Mouse (Mus musculus) spleen, postnatal 4 days (tissue): Measurements from ENCODE around the gene Cd300lb.

Experiments used
- DNase-seq, 2 experiments: peaks; one replicate each; pipeline ENCODE4 v3.0.0; 2022; ENCODE audit warnings: low spot score in 2 of 2

The Cd300lb gene

GRCm38 (mm10) chr11:114883251-114883789 is 50.9 kb downstream of the Cd300lb start:
- no peak for DNase-seq

DNA sequence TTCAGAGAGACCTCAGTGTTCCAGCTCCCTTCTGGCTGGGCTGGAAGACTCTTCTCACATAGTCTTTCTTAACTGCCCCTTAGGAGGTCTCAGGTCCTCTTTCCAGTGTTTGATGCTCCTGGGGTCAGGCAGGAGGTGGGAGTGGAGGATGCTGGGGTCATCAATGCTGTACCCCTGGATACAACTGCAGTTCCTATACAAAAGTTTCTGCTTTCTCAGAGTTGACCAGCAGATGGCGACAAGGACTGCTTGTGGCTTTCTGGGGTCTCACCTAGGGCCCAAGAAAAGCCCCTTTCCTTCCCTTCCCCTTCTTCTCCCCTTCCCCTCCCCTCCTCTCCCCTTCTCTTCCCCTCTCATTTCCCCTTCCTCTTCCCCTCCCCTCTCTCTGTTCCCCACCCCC is 53.6 kb downstream of the Cd300lb start:
- peak; percentile 61 to 79 for DNase-seq

GRCm38 (mm10) chr11:114880185-114880584 is 54.0 kb downstream of the Cd300lb start:
- DNase-seq: peak in 1 of 2 experiments; percentile 62

GRCm38 (mm10) chr11:114879666-114880065 is 54.5 kb downstream of the Cd300lb start:
- no peak for DNase-seq

DNA sequence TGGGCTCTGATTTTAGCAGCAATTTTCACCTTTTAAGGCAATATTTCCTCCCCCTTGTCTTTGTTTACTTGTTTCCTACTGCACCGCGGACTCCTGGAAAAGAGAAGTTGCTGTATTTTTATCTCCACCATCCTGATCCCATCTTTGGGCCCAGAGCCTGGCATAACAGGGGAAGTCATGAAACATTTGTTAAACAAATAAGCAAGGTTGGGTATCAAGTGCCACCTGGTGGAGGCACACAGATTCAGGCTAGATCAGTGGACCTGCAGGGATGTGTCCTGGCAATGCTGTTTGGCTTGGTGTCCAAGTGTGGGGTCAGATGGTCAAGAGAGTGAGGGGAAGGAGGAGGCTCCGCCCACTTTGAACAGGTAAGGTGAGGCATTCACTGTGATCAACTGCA is 57.0 kb downstream of the Cd300lb start:
- peak; percentile 49 to 65 for DNase-seq

GRCm38 (mm10) chr11:114876621-114877020 is 57.6 kb downstream of the Cd300lb start:
- DNase-seq: no peak

DNA sequence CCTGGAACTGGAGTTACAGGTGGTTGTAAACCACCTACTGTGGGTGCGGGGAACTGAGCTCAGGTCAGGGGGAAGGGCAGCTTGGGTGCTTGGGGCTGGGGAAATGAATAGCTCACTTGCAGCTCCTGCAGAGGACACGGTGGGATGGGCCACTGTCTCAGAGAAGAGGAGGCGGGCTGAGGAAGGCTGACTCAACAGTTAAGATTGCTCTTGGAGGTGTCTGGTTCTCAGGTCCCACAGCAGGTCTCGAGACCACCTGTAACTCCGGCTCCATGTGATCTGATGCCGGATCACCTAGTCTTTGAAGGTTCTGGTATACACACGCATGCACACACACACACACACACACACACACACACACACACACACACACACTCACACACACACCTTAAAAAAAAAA is 58.0 kb downstream of the Cd300lb start:
- peak in 1 of 2 experiments; percentile 61 for DNase-seq

DNA sequence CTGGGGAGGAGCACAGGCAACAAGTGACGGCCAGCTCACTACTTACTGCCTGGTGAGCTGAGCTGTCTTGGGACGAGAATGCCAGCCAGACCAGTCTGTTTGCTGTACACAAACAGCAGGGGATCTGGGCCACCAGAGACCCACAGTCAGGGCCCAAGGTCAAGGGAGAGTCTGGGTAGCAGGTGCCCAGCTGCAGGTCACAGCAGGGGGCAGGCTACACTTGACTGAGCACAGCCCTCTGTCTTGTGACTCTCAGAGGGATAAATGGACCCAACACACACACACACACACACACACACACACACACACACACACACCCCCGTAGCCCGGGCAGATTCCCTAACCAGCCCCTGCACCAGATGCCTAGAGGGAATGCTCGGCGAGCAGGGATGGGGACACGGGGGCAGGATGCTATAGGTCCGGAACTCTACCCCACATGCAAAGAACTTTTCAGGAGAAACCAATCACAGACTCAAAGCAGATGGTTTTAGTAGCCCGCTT is 58.8 kb downstream of the Cd300lb start:
- DNase-seq: peak in 1 of 2 experiments; percentile 60

- peak in 1 of 2 experiments; percentile 57 for DNase-seq
These were observed 59.7 kb downstream of the Cd300lb start for GRCm38 (mm10) chr11:114874226-114875145.

DNA sequence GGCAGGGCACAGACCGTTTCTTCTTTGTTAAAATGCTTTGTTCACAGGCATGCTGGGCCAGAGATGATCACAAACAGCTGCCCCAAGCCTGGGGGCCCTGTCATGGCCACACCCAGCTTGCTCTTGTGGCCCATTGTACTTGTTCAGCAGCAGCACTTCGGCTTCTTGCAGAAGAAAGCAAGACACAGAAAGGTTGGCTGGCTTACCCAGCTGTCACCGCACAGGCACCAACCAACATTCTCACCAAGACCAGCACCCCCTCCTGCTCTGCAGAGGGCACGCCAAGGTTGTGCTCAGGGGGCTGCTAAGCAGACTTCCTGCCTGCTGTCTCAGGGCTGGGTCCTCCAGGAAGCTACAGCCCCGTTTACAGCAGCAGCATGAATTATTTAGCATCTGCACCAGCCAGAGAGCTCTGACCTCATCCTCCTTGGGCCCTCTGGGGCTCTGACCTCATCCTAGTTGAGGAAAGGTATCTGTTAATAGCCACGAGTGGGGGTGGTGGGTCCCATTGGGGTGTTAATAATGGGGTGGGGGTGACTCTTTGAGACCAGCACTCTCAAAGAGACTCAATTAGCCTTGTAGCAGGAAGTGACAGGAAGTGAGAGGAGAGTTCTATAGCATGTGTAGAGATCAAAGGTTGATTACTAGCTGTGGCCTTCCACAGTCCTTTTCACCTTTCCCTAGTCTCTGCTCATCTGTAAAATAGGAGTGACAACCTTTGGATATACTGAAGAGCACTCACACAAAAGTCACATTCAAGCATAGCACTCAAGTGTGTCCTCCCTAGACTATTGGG is 61.0 kb downstream of the Cd300lb start:
- DNase-seq: peak in 1 of 2 experiments; percentile 64
